Mouse (Mus musculus): ENCODE measurements around the gene Arfgef3.

GRCm38 (mm10) chr10:18660998-18661397 lies 82.8 kb downstream of the Arfgef3 start:
- TF ChIP-seq ZC3H11A (IDR thresholded peaks at IDR 0.05; ENCODE audit: low read depth, low read length) = no peak
- no peak for TF ChIP-seq POLR2A (IDR thresholded peaks at IDR 0.05; ENCODE audit: low read depth, low read length)
- TF ChIP-seq USF1 (IDR thresholded peaks at IDR 0.05; ENCODE audit: low read depth, low read length) = no peak
- TF ChIP-seq POLR2AphosphoS2 (IDR thresholded peaks at IDR 0.05; ENCODE audit: low read depth, low read length) = no peak
- no peak for TF ChIP-seq MEF2A (IDR thresholded peaks at IDR 0.05; ENCODE audit: borderline replicate concordance, low read depth, low read length)
- TF ChIP-seq CTCF (conservative IDR thresholded peaks at IDR 0.05 in 1 of 2, IDR thresholded peaks at IDR 0.05 in 1 of 2; ENCODE audit: low read depth in 2 of 2, low read length in 2 of 2) = no peak
- TF ChIP-seq USF2 (conservative IDR thresholded peaks at IDR 0.05; ENCODE audit: low read depth, low read length) = no peak
- TF ChIP-seq HCFC1 (IDR thresholded peaks at IDR 0.05; ENCODE audit: low read depth, low read length) = no peak
- TF ChIP-seq SMC3 (IDR thresholded peaks at IDR 0.05; ENCODE audit: low read depth, low read length) = no peak
- TF ChIP-seq MAX (IDR thresholded peaks at IDR 0.05; ENCODE audit: low read length) = no peak
- TF ChIP-seq CHD2 (IDR thresholded peaks at IDR 0.05; ENCODE audit: low read length) = no peak
- no peak for TF ChIP-seq CHD1 (IDR thresholded peaks at IDR 0.05; ENCODE audit: low read depth, low read length)
- TF ChIP-seq EP300 (IDR thresholded peaks at IDR 0.05; ENCODE audit: low read length) = no peak
- TF ChIP-seq SIN3A (IDR thresholded peaks at IDR 0.05; ENCODE audit: low read length) = no peak

All from CH12.LX (cell line).